Mouse (Mus musculus) C2C12 (cell line): ENCODE measurements around the gene Rapgef1. TPM values are rescaled to one million over a fixed set of nuclear protein-coding genes. Genes with fewer than 3 reads are reported as not detected.
"Not testable (repeated sequence)": the region's sequence is repeated elsewhere in the genome, so short reads cannot be mapped to it uniquely, and the experiment has no call there.

Experiments used
- H3K27me3 ChIP-seq: one replicate; pipeline ENCODE4 v1.6.1; 2011; ENCODE audit not compliant: control insufficient read depth, insufficient read depth, insufficient read length
- H3K36me3 ChIP-seq: one replicate; pipeline ENCODE4 v1.6.1; 2011; ENCODE audit not compliant: control insufficient read depth, insufficient read depth
- H3K4me3 ChIP-seq: one replicate; pipeline ENCODE4 v1.5.1; 2011; ENCODE audit warnings: mild to moderate bottlenecking, control low read depth; ENCODE audit not compliant: poor library complexity, insufficient read depth, severe bottlenecking
- H3K79me2 ChIP-seq: one replicate; pipeline ENCODE4 v1.6.1; 2011; ENCODE audit not compliant: control insufficient read depth, insufficient read depth
- H3K79me3 ChIP-seq: one replicate; pipeline ENCODE4 v1.6.1; 2011; ENCODE audit warnings: low read depth, control low read depth
- H3ac ChIP-seq: one replicate; pipeline ENCODE3; 2011; ENCODE audit warnings: low read depth; ENCODE audit not compliant: control insufficient read depth, insufficient read length
- CEBPB ChIP-seq: IDR thresholded peaks from one replicate; pipeline ENCODE4 v1.6.1; 2011; ENCODE audit warnings: low read depth, mild to moderate bottlenecking, control low read depth, moderate library complexity
- CTCF ChIP-seq: IDR thresholded peaks from one replicate; pipeline ENCODE4 v1.5.1; 2011; ENCODE audit not compliant: control insufficient read depth, insufficient read depth, insufficient read length
- FOSL1 ChIP-seq: IDR thresholded peaks from one replicate; pipeline ENCODE4 v1.8.0; 2011; ENCODE audit warnings: mild to moderate bottlenecking, low read length; ENCODE audit not compliant: poor library complexity, insufficient read depth, severe bottlenecking
- MAX ChIP-seq: IDR thresholded peaks from one replicate; pipeline ENCODE4 v1.6.1; 2011; ENCODE audit warnings: mild to moderate bottlenecking, control low read depth
- MYOD1 ChIP-seq: IDR thresholded peaks from one replicate; pipeline ENCODE4 v1.6.1; 2011; ENCODE audit warnings: low read depth; ENCODE audit not compliant: control insufficient read depth, insufficient read length
- MYOG ChIP-seq: IDR thresholded peaks from one replicate; pipeline ENCODE4 v1.6.1; 2011; ENCODE audit not compliant: control insufficient read depth, insufficient read length; ENCODE audit errors: extremely low read depth
- USF1 ChIP-seq: IDR thresholded peaks from one replicate; pipeline ENCODE4 v1.6.1; 2011; ENCODE audit warnings: low read depth, mild to moderate bottlenecking, control low read depth, moderate library complexity
- polyA plus RNA-seq: library from polyadenylated mRNA; unstranded; fragments of >200 nt; fragmentation: generic; extraction: Trizol; gene quantifications from one replicate; pipeline ENCODE4 v1.2.1, GENCODE M21; 2012; ENCODE audit warnings: missing spikeins

Rapgef1 gene
- polyA plus RNA-seq, 1 experiment = 48.9 TPM

- Histone ChIP-seq H3K27me3 (no peaks in the 10 kb centered on the region), H3ac (no peak overlapping the region), H3K4me3 (no peak overlapping the region), H3K79me2 (no peaks in the 10 kb centered on the region), H3K36me3 (peaks cover 56% of the 10 kb centered on the region), H3K79me3 (no peaks in the 10 kb centered on the region)
- TF ChIP-seq MAX (no peak), MYOG (no peak), FOSL1 (no peak), MYOD1 (no peak), CEBPB (no peak), USF1 (no peak), CTCF (no peak)
Observed at GRCm38 (mm10) chr2:29706726-29707620, 87.5 kb downstream of the Rapgef1 start.

DNA sequence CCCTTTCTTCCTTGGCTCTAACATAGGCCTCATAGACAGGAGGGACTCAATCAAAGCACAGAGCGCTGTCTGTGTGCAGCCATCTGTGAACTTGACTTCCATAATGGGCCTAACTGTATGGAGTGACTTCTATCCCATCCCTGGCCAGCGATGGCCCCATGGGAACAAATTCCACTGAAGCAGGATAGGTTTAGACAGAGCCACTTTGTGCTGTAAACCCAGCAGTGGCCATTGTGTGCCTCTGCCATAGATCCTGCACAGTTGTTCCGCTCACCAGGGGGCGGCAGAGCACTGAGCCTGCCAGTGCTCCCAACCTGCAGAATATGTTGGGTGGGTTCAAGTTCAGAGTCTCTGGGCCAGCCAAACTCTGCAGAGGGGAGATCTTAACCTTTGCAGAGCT lies 88.2 kb downstream of the Rapgef1 start:
- Histone ChIP-seq H3ac (no peak overlapping the region), H3K4me3 (no peak overlapping the region), H3K27me3 (no peaks in the 10 kb centered on the region), H3K36me3 (peaks cover 51% of the 10 kb centered on the region), H3K79me3 (no peaks in the 10 kb centered on the region), H3K79me2 (no peaks in the 10 kb centered on the region)
- no peak for TF ChIP-seq CEBPB
- TF ChIP-seq USF1 = no peak
- TF ChIP-seq FOSL1 = no peak
- no peak for TF ChIP-seq MYOD1
- TF ChIP-seq CTCF = peak; percentile 62

- peaks cover 48% of the 10 kb centered on the region for H3K36me3 ChIP-seq
- H3K4me3 ChIP-seq, H3ac ChIP-seq: not testable (repeated sequence)
Observed at GRCm38 (mm10) chr2:29708209-29708608, 88.7 kb downstream of the Rapgef1 start.

DNA sequence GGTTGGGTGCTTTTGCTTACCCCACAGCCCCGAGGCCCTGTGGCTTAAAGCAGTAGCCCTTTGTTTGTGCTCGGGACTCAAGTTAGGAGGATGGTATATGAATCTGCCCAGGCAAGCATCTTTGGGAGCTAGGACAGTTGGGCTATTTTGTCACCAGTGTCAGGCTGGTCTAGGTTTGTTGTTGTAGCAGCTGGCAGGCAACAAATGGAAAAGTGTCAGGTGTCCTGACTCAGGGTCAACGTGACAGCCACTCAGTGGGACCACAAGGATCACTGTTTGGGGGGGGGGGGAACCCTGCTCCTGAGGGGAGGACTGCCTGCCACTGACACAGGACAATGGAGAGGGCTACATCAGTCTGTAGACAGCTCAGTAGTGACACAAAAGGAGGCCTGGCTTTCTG lies 91.5 kb downstream of the Rapgef1 start:
- TF ChIP-seq CEBPB = no peak
- peak; percentile 31 for TF ChIP-seq MYOD1
- no peak for TF ChIP-seq CTCF
- Histone ChIP-seq H3K79me3 (no peaks in the 10 kb centered on the region), H3K4me3 (no peak overlapping the region), H3K36me3 (peaks cover 43% of the 10 kb centered on the region), H3K27me3 (no peaks in the 10 kb centered on the region), H3K79me2 (no peaks in the 10 kb centered on the region), H3ac (no peak overlapping the region)

More at GRCm38 (mm10) chr2:29708209-29708608, 88.7 kb downstream of the Rapgef1 start:
- H3K27me3 ChIP-seq, H3K79me3 ChIP-seq, H3K79me2 ChIP-seq: not testable (repeated sequence)

DNA sequence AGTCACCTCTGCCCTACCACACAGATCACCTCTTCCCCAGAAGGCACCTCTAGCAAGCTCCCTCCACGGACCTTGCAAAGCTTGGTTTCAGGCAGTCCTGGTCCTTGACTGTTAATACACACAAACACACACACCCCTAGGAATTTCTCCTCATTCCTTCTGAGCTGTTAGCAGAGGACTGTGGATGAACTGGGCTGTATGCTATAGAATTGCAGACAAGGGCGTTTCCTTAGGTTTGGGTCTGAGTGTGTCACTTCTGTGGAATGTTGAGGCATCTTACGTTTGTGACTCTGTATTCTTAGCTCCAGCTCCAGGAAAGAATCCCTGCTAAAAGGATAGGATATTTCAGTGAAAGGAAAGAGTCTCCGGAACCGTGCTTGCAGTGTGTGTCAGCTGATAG lies 92.4 kb downstream of the Rapgef1 start:
- peaks cover 35% of the 10 kb centered on the region for H3K36me3 ChIP-seq

DNA sequence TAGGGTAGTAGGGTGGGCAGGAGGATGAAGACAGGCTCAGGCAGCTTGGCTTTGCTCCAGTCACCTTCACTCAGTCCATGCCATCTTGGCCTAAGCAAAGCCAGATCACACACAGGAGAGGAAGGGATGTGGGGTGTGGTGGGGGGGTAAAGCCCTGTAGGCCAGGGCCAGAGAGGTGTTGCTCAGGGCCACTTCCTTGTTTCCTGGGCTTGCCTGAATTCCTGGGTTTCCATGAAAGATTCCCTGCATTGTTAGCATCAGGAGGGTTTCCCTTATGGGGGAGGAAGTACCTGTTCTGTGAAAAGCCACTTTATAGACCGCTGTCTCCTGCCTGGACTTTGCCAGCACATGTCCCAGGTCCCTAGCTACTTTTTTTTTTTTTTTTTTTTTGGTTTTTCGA lies 94.0 kb downstream of the Rapgef1 start:
- Histone ChIP-seq H3ac (no peak overlapping the region), H3K79me2 (no peaks in the 10 kb centered on the region), H3K36me3 (peaks cover 30% of the 10 kb centered on the region), H3K27me3 (no peaks in the 10 kb centered on the region), H3K4me3 (no peak overlapping the region), H3K79me3 (no peaks in the 10 kb centered on the region)
- TF ChIP-seq USF1 (no peak), MYOD1 (no peak), MYOG (no peak), MAX (no peak), CEBPB (no peak), FOSL1 (no peak), CTCF (no peak)

More for the DNA sequence above, 92.4 kb downstream of the Rapgef1 start:
- peak overlapping the region; percentile 55 for H3ac ChIP-seq
- no peak overlapping the region for H3K4me3 ChIP-seq
- no peaks in the 10 kb centered on the region for H3K79me3 ChIP-seq
- TF ChIP-seq CEBPB (no peak), MYOD1 (no peak), MAX (no peak), MYOG (no peak), CTCF (no peak), FOSL1 (no peak), USF1 (no peak)
- H3K27me3 ChIP-seq = no peaks in the 10 kb centered on the region
- no peaks in the 10 kb centered on the region for H3K79me2 ChIP-seq
